Mouse (Mus musculus) MEL (cell line): Measurements from ENCODE around the gene Olfr101. TPM values are rescaled to one million over a fixed set of nuclear protein-coding genes. Genes with fewer than 3 reads are reported as not detected.

Source experiments
- DNase-seq: peaks from one replicate; pipeline ENCODE4 v3.0.0; 2011; ENCODE audit warnings: low read depth, low spot score
- H3K27ac ChIP-seq: 2 replicates; pipeline ENCODE4 v1.5.1; 2012; ENCODE audit warnings: low read depth, mild to moderate bottlenecking, control low read depth, low read length, moderate library complexity; ENCODE audit not compliant: control insufficient read depth
- H3K27me3 ChIP-seq, 2 experiments: fragments of 150-350 bp in 1 of 2; sonication (generic) in 1 of 2; 2 replicates each; pipeline ENCODE4 v1.6.1; 2012; ENCODE audit warnings: low read length in 2 of 2, mild to moderate bottlenecking in 2 of 2, improper control_type of control experiment in 1 of 2, moderate library complexity in 1 of 2; ENCODE audit not compliant: insufficient read depth in 2 of 2, control insufficient read depth in 1 of 2
- H3K36me3 ChIP-seq, 2 experiments: 2 replicates each; pipeline ENCODE4 v1.6.1; 2012 to 2014; ENCODE audit warnings: low read length in 2 of 2, improper control_type of control experiment in 1 of 2, inconsistent platforms in 1 of 2, mild to moderate bottlenecking in 1 of 2; ENCODE audit not compliant: insufficient read depth in 2 of 2, control insufficient read depth in 1 of 2
- H3K4me1 ChIP-seq, 2 experiments: fragments of 150-350 bp in 1 of 2; sonication (generic) in 1 of 2; 2 replicates each; pipeline ENCODE4 v1.6.1; 2012; ENCODE audit warnings: low read length in 2 of 2, improper control_type of control experiment in 1 of 2, mild to moderate bottlenecking in 1 of 2; ENCODE audit not compliant: insufficient read depth in 2 of 2, control insufficient read depth in 1 of 2
- H3K4me3 ChIP-seq, 2 experiments: fragments of 150-350 bp in 1 of 2; sonication (generic) in 1 of 2; 2 replicates each; pipeline ENCODE4 v1.5.1; 2012; ENCODE audit warnings: low read depth in 2 of 2, low read length in 2 of 2, mild to moderate bottlenecking in 2 of 2, moderate library complexity in 2 of 2, control low read depth in 1 of 2, improper control_type of control experiment in 1 of 2; ENCODE audit not compliant: control insufficient read depth in 1 of 2, insufficient read depth in 1 of 2
- H3K79me2 ChIP-seq: 2 replicates; pipeline ENCODE4 v1.6.1; 2012; ENCODE audit warnings: mild to moderate bottlenecking, low read length, moderate library complexity; ENCODE audit not compliant: control insufficient read depth, poor library complexity, insufficient read depth
- H3K9ac ChIP-seq: 2 replicates; pipeline ENCODE4 v1.6.1; 2012; ENCODE audit warnings: low read depth, mild to moderate bottlenecking, control low read depth, low read length, moderate library complexity; ENCODE audit not compliant: control insufficient read depth, poor library complexity, severe bottlenecking
- H3K9me3 ChIP-seq: fragments of 150-350 bp; sonication (generic); replicated peaks from 2 replicates; pipeline ENCODE4 v1.6.1; 2012; ENCODE audit warnings: mild to moderate bottlenecking, low read length, improper control_type of control experiment, moderate library complexity; ENCODE audit not compliant: insufficient read depth
- BHLHE40 ChIP-seq: IDR thresholded peaks from 2 replicates; pipeline ENCODE4 v1.6.1; 2012; ENCODE audit warnings: low read depth, mild to moderate bottlenecking, inconsistent platforms, low read length, improper control_type of control experiment, borderline replicate concordance
- CHD1 ChIP-seq: IDR thresholded peaks from 2 replicates; pipeline ENCODE4 v1.6.1; 2012; ENCODE audit warnings: low read depth, mild to moderate bottlenecking, inconsistent platforms, low read length, improper control_type of control experiment
- CHD2 ChIP-seq: IDR thresholded peaks from 2 replicates; pipeline ENCODE4 v1.6.1; 2011; ENCODE audit warnings: low read length, improper control_type of control experiment
- CTCF ChIP-seq, 3 experiments: IDR thresholded peaks in 2 of 3; conservative IDR thresholded peaks in 1 of 3; 2 replicates each; pipeline ENCODE4 v1.5.1; 2011 to 2012; ENCODE audit warnings: low read length in 3 of 3, low read depth in 2 of 3, mild to moderate bottlenecking in 2 of 3, improper control_type of control experiment in 1 of 3, inconsistent platforms in 1 of 3, mixed read lengths in 1 of 3, moderate library complexity in 1 of 3; ENCODE audit not compliant: control insufficient read depth in 1 of 3, insufficient read depth in 1 of 3, poor library complexity in 1 of 3, severe bottlenecking in 1 of 3
- E2F4 ChIP-seq: IDR thresholded peaks from 2 replicates; pipeline ENCODE4 v1.6.1; 2011; ENCODE audit warnings: low read depth, low read length, improper control_type of control experiment, borderline replicate concordance
- GATA1 ChIP-seq: IDR thresholded peaks from 2 replicates; pipeline ENCODE4 v1.6.1; 2011; ENCODE audit warnings: low read depth, low read length, improper control_type of control experiment
- JUND ChIP-seq: IDR thresholded peaks from 2 replicates; pipeline ENCODE4 v1.6.1; 2011; ENCODE audit warnings: low read depth, mild to moderate bottlenecking, improper control_type of control experiment, low read length
- KAT2A ChIP-seq: conservative IDR thresholded peaks from 2 replicates; pipeline ENCODE4 v1.6.1; 2012; ENCODE audit warnings: low read depth, low read length, improper control_type of control experiment, inconsistent platforms
- MAX ChIP-seq: IDR thresholded peaks from 2 replicates; pipeline ENCODE4 v1.6.1; 2011; ENCODE audit warnings: low read length, improper control_type of control experiment
- MXI1 ChIP-seq: IDR thresholded peaks from 2 replicates; pipeline ENCODE4 v1.6.1; 2011; ENCODE audit warnings: mild to moderate bottlenecking, low read depth, low read length, improper control_type of control experiment
- NRF1 ChIP-seq: IDR thresholded peaks from 2 replicates; pipeline ENCODE4 v1.6.1; 2014; ENCODE audit warnings: low read depth, mild to moderate bottlenecking, inconsistent platforms, low read length, improper control_type of control experiment, moderate library complexity; ENCODE audit not compliant: poor library complexity, insufficient read depth, severe bottlenecking
- RAD21 ChIP-seq: IDR thresholded peaks from 2 replicates; pipeline ENCODE4 v1.6.1; 2011; ENCODE audit warnings: mild to moderate bottlenecking, low read depth, low read length, improper control_type of control experiment
- RCOR1 ChIP-seq: IDR thresholded peaks from 2 replicates; pipeline ENCODE4 v1.6.1; 2012; ENCODE audit warnings: low read depth, mild to moderate bottlenecking, inconsistent platforms, low read length, improper control_type of control experiment
- SIN3A ChIP-seq: IDR thresholded peaks from 2 replicates; pipeline ENCODE4 v1.6.1; 2012; ENCODE audit warnings: low read length, improper control_type of control experiment, inconsistent platforms
- TAL1 ChIP-seq: IDR thresholded peaks from 2 replicates; pipeline ENCODE4 v1.6.1; 2012; ENCODE audit warnings: mild to moderate bottlenecking, inconsistent platforms, low read length, moderate library complexity, mixed read lengths
- TCF12 ChIP-seq: IDR thresholded peaks from 2 replicates; pipeline ENCODE4 v1.6.1; 2014; ENCODE audit warnings: low read depth, mild to moderate bottlenecking, inconsistent platforms, low read length, improper control_type of control experiment, moderate library complexity
- USF1 ChIP-seq: IDR thresholded peaks from 2 replicates; pipeline ENCODE4 v1.6.1; 2014; ENCODE audit warnings: low read depth, mild to moderate bottlenecking, inconsistent platforms, low read length, improper control_type of control experiment, moderate library complexity
- USF2 ChIP-seq, 2 experiments: IDR thresholded peaks; 2 replicates each; pipeline ENCODE4 v1.6.1; 2011 to 2012; ENCODE audit warnings: improper control_type of control experiment in 2 of 2, low read length in 2 of 2, borderline replicate concordance in 1 of 2, inconsistent platforms in 1 of 2, low read depth in 1 of 2, mild to moderate bottlenecking in 1 of 2; ENCODE audit not compliant: insufficient read depth in 1 of 2
- ZC3H11A ChIP-seq: IDR thresholded peaks from 2 replicates; pipeline ENCODE4 v1.6.1; 2012; ENCODE audit warnings: low read depth, mild to moderate bottlenecking, inconsistent platforms, low read length, improper control_type of control experiment
- polyA plus RNA-seq, 2 experiments: library from polyadenylated mRNA; stranded (reverse) in 1 of 2; unstranded in 1 of 2; fragments of >175 nt in 1 of 2; fragments of >200 nt in 1 of 2; gene quantifications; 2 replicates each; pipeline versions ENCODE4 v1.2.1 to v1.2.4; 2012; ENCODE audit warnings: low replicate concordance in 2 of 2, low read depth in 1 of 2; ENCODE audit not compliant: insufficient read length in 2 of 2, insufficient read depth in 1 of 2, missing spikeins in 1 of 2
- total RNA-seq: library from RNA; depleted of rRNA; stranded (reverse); fragments of 300-350 nt; gene quantifications from 2 replicates; pipeline ENCODE4 v1.2.3, GENCODE M21; 2012

Gene Olfr101
- total and polyA plus RNA-seq, 3 experiments: not detected

DNA sequence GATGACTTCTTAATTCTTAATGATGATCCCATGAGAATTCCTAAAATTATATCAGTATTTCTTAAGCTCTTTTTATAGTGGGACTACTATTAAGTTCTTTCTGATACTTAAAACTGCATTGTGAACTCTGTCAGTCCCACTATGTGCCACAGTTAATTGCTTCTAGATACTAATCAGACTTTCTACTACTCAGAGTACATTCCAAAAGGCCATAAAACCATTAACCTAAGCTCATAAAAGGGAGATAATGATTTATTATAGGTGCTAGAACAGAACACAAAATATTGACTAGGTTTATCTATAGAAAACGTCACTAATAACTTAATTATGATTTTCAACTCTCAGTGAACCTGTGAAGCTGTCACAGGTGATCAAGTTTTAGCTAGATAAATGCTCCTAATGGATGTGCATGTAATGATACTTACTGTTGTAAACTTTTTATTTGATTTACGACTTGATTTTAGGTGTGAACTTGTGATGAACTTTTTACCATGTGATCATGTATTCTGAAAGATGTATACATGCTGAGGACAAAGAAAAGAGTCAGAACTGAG lies 6.1 kb upstream of the Olfr101 start:
- Histone ChIP-seq H3K27ac (no peak overlapping the region), H3K9me3 (no peaks in the 10 kb centered on the region), H3K27me3 (no peaks in the 10 kb centered on the region), H3K4me3 (no peak overlapping the region), H3K36me3 (no peaks in the 10 kb centered on the region), H3K9ac (no peak overlapping the region), H3K4me1 (no peaks in the 10 kb centered on the region), H3K79me2 (no peaks in the 10 kb centered on the region)
- TF ChIP-seq USF1 (no peak), CHD1 (no peak), KAT2A (no peak)
- DNase-seq: no peak

DNA sequence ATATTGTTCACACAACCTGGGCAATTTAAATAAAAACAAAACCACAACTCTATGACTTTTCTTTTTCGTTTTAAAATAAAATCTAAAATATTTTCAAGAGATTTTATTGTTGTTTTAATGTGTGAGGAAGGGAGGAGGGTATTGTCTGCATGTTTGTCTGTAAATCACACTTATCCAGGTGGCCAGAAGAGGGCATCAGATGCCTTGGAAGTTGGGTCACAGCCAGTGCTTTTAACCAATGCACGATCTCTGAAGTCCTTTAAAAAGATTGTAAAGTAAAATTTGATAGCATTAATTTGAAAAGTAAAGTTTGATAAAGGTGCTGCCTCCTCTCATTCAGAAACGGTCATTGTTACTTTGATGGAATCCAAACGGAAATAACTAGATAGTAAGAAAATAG lies 4.4 kb upstream of the Olfr101 start:
- Histone ChIP-seq H3K79me2 (no peaks in the 10 kb centered on the region), H3K27me3 (no peaks in the 10 kb centered on the region), H3K4me3 (no peak overlapping the region), H3K9me3 (no peaks in the 10 kb centered on the region), H3K27ac (no peak overlapping the region), H3K4me1 (no peaks in the 10 kb centered on the region), H3K36me3 (no peaks in the 10 kb centered on the region), H3K9ac (no peak overlapping the region)
- no peak for TF ChIP-seq GATA1
- TF ChIP-seq NRF1: no peak
- TF ChIP-seq JUND: no peak
- no peak for TF ChIP-seq TCF12
- TF ChIP-seq E2F4: no peak
- no peak for TF ChIP-seq USF2 (IDR thresholded peaks at IDR 0.05; ENCODE audit: borderline replicate concordance in 1 of 2, insufficient read depth in 1 of 2, low read depth in 1 of 2, low read length in 2 of 2)
- TF ChIP-seq CHD1: no peak
- TF ChIP-seq KAT2A: no peak
- no peak for TF ChIP-seq RCOR1
- TF ChIP-seq TAL1: no peak
- TF ChIP-seq SIN3A: no peak
- TF ChIP-seq CHD2: no peak
- TF ChIP-seq BHLHE40: no peak
- TF ChIP-seq ZC3H11A: no peak
- no peak for TF ChIP-seq MAX
- TF ChIP-seq MXI1: no peak
- no peak for TF ChIP-seq RAD21
- TF ChIP-seq CTCF (IDR thresholded peaks at IDR 0.05 in 2 of 3, conservative IDR thresholded peaks at IDR 0.05 in 1 of 3; ENCODE audit: control insufficient read depth in 1 of 3, insufficient read depth in 1 of 3, low read depth in 2 of 3, low read length in 3 of 3, poor library complexity in 1 of 3, severe bottlenecking in 1 of 3): no peak
- DNase-seq: no peak
